Mouse (Mus musculus) hindbrain, embryonic 12.5 days (tissue): Measurements from ENCODE around the gene Fhod1. TPM values are rescaled to one million over a fixed set of nuclear protein-coding genes. Genes with fewer than 3 reads are reported as not detected.

Experiments used
- ATAC-seq: fragments of 200-750 bp; cut with Nextera tagmentation; 2 replicates; pipeline ENCODE4 v1.8.0; 2017; ENCODE audit warnings: moderate TSS enrichment; ENCODE audit not compliant: low FRiP score
- H3K27ac ChIP-seq: fragments of 300-500 bp; sonication (generic); 2 replicates; pipeline ENCODE4 v1.5.1; 2016; ENCODE audit warnings: mild to moderate bottlenecking
- H3K27me3 ChIP-seq: fragments of 300-500 bp; sonication (generic); 2 replicates; pipeline ENCODE4 v1.6.1; 2016; ENCODE audit warnings: mild to moderate bottlenecking
- H3K36me3 ChIP-seq: fragments of 300-500 bp; sonication (generic); 2 replicates; pipeline ENCODE4 v1.6.1; 2016; ENCODE audit warnings: mild to moderate bottlenecking
- H3K4me1 ChIP-seq: fragments of 300-500 bp; sonication (generic); 2 replicates; pipeline ENCODE4 v1.6.1; 2016
- H3K4me2 ChIP-seq: fragments of 300-500 bp; sonication (generic); replicated peaks from 2 replicates; pipeline ENCODE4 v1.6.1; 2016; ENCODE audit warnings: mild to moderate bottlenecking
- H3K4me3 ChIP-seq: fragments of 300-500 bp; sonication (generic); 2 replicates; pipeline ENCODE4 v1.5.1; 2016; ENCODE audit warnings: mild to moderate bottlenecking
- H3K9ac ChIP-seq: fragments of 300-500 bp; sonication (generic); 2 replicates; pipeline ENCODE4 v1.6.1; 2016; ENCODE audit warnings: mild to moderate bottlenecking, moderate library complexity
- H3K9me3 ChIP-seq: fragments of 300-500 bp; sonication (generic); replicated peaks from 2 replicates; pipeline ENCODE4 v1.6.1; 2016; ENCODE audit warnings: mild to moderate bottlenecking
- WGBS: fragments of 180-500 bp; shearing (Covaris S2); methylation state at CpG from one replicate; pipeline ENCODE4 v1.1.7; 2016; 5-methylcytosine and 5-hydroxymethylcytosine counted together
- polyA plus RNA-seq: library from polyadenylated mRNA; unstranded; fragments of >200 nt; fragmentation: Nextera tagmentation; extraction: Ambion mirVana; gene quantifications from 2 replicates; pipeline ENCODE4 v1.2.1, GENCODE M21; 2016

The Fhod1 gene
- polyA plus RNA-seq, 1 experiment from 2014 or later = 2.0 TPM

DNA sequence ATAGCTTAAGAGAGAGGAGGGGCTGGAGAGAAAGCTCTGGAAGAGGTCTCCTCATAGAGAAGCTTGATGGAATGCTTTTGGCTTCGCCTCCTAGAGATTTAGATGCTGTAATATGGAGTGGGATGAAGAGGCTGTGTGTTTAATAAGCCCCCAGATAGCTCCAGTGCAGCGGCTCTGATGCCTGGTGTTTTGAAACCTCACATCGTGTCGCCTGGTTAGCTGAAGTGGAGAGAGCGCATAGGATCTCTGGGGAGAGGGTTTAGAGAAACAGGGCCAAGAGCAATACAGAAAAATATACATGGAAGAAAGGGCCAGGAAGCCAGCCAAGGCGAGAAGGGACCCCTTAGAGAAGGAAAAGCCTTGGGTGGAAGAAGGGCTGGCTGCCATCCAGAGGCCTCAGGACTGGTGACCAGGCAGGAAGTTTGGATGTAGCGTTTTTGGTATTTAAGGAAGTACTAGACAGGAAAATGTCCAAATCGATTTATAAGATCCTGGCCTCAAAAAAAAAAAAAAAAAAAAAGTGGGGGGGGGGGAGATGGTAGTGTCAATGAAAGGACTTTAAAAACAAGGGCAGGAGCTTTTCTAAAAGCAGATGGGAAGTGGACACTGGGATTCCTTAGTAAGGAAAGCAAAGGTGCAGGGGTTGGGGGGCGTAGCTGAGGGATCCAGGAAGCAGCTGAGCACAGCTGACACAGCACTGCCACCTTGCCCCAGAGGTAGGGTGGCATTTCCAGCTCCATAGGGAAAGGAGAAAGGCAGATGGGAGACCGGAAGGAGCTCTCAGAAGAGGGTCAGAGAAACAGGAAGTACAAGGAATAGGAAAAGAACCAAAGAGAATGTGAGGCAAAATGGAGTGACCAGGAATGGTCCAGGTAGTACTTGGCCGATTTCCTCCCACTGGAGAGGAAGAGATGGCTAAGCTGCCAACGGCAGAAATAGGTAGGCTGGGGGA is 14.3 kb upstream of the Fhod1 start:
- no peak overlapping the region for H3K9ac ChIP-seq
- no peak overlapping the region for H3K27ac ChIP-seq
- H3K9me3 ChIP-seq = no peaks in the 10 kb centered on the region
- H3K36me3 ChIP-seq = peaks cover 5% of the 10 kb centered on the region
- 0 out of 2 replicates have a peak, but pooled peaks cover 6% of the 10 kb centered on the region for H3K4me1 ChIP-seq
- H3K27me3 ChIP-seq = 0 out of 2 replicates have a peak, but pooled peaks cover 4% of the 10 kb centered on the region
- 83% methylated on average over 12 of the region's 12 CpGs for WGBS
- H3K4me2 ChIP-seq = no peak overlapping the region
- no peak for ATAC-seq
- H3K4me3 ChIP-seq = no peak overlapping the region

GRCm38 (mm10) chr8:105359646-105360045 is 11.9 kb upstream of the Fhod1 start:
- 49% methylated on average over 4 of the region's 4 CpGs for WGBS
- Histone ChIP-seq H3K4me2 (no peak overlapping the region), H3K27me3 (0 out of 2 replicates have a peak, but pooled peaks cover 4% of the 10 kb centered on the region), H3K4me1 (peaks cover 10% of the 10 kb centered on the region; the same call in 1 of the 2 replicates), H3K9me3 (no peaks in the 10 kb centered on the region), H3K36me3 (peaks cover 13% of the 10 kb centered on the region; the same call in 1 of the 2 replicates), H3K27ac (no peak overlapping the region), H3K4me3 (no peak overlapping the region), H3K9ac (peak overlapping the region; percentile 18; the same call in 1 of the 2 replicates)
- 0 out of 2 replicates have a peak, but pooled peaks have one; percentile 47 for ATAC-seq

DNA sequence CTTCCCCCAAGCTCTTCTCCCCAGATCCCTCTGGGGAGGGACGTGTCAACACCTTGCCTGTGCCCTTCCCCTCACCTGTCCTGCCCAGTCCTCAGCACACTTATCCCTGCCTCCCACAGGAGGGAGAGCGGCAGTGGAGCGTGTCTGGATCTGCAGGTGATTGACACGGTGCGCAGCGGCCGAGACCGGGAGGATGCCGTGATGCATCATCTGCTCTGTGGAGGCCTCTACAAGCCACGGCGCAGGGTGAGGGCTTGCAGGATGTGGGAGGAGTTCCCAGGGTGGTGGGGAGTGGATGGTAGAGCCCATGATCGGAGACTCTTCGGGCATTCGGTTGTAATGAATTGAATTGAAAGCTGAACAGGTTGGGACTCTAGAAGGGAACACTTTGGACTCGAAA is 11.5 kb upstream of the Fhod1 start:
- H3K4me2 ChIP-seq = no peak overlapping the region
- H3K9ac ChIP-seq = peak overlapping the region; percentile 18; the same call in 1 of the 2 replicates
- peak; percentile 19; the same call in 1 of the 2 replicates for ATAC-seq
- no peak overlapping the region for H3K27ac ChIP-seq
- WGBS = 61% methylated on average over 15 of the region's 15 CpGs
- H3K9me3 ChIP-seq = no peaks in the 10 kb centered on the region
- peaks cover 10% of the 10 kb centered on the region; the same call in 1 of the 2 replicates for H3K36me3 ChIP-seq
- no peak overlapping the region for H3K4me3 ChIP-seq
- 0 out of 2 replicates have a peak, but pooled peaks cover 4% of the 10 kb centered on the region for H3K27me3 ChIP-seq
- H3K4me1 ChIP-seq = peaks cover 10% of the 10 kb centered on the region; the same call in 1 of the 2 replicates

GRCm38 (mm10) chr8:105356681-105357080 is 8.9 kb upstream of the Fhod1 start:
- Histone ChIP-seq H3K36me3 (peaks cover 12% of the 10 kb centered on the region; the same call in 1 of the 2 replicates), H3K4me3 (no peak overlapping the region), H3K4me2 (no peak overlapping the region), H3K9me3 (no peaks in the 10 kb centered on the region), H3K27me3 (0 out of 2 replicates have a peak, but pooled peaks cover 4% of the 10 kb centered on the region), H3K4me1 (peaks cover 10% of the 10 kb centered on the region; the same call in 1 of the 2 replicates), H3K9ac (no peak overlapping the region), H3K27ac (no peak overlapping the region)
- WGBS = 88% methylated on average over 14 of the region's 14 CpGs
- no peak for ATAC-seq

DNA sequence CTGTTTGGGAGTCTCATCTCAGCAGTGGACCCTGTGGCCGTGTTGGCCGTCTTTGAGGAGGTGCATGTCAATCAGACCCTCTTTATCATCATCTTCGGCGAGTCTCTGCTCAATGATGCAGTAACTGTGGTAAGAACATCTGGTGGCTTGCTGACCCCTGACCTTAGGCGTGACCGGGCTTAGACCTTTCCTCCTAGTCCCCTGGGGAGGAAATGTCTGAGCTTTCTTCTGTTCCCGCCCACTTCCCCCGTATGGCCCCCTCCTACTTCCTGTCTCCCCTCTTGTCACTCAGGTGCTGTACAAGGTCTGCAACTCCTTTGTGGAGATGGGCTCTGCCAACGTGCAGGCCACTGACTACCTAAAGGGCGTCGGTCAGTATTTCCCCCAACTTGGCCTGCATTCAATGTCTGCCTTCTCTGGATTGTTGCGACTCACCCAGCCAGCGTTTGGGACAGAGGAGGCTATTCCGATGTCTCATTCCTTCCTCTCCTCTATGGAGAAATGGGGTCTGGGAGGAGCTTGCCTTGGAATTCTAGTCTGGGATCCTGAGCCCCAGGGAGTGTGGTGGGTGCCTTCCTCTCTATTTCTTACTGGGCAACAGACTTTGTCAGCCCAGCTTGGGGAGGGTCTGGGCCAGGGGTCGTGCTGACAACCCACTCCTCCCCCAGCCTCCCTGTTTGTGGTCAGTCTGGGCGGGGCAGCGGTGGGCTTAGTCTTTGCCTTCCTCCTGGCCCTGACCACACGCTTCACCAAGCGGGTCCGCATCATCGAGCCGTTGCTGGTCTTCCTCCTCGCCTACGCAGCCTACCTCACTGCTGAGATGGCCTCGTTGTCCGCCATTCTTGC is 7.6 kb upstream of the Fhod1 start:
- H3K9me3 ChIP-seq = no peaks in the 10 kb centered on the region
- no peak overlapping the region for H3K4me2 ChIP-seq
- no peak for ATAC-seq
- H3K36me3 ChIP-seq = peaks cover 12% of the 10 kb centered on the region; the same call in 1 of the 2 replicates
- H3K27ac ChIP-seq = no peak overlapping the region
- no peak overlapping the region for H3K9ac ChIP-seq
- H3K4me1 ChIP-seq = peaks cover 13% of the 10 kb centered on the region
- no peak overlapping the region for H3K4me3 ChIP-seq
- WGBS = 54% methylated on average over 26 of the region's 26 CpGs
- 0 out of 2 replicates have a peak, but pooled peaks cover 7% of the 10 kb centered on the region for H3K27me3 ChIP-seq

- WGBS = 87% methylated on average over 4 of the region's 4 CpGs
- no peak overlapping the region for H3K4me2 ChIP-seq
- H3K9ac ChIP-seq = no peak overlapping the region
- peaks cover 12% of the 10 kb centered on the region; the same call in 1 of the 2 replicates for H3K36me3 ChIP-seq
- H3K27ac ChIP-seq = no peak overlapping the region
- H3K4me1 ChIP-seq = peaks cover 18% of the 10 kb centered on the region
- H3K27me3 ChIP-seq = 0 out of 2 replicates have a peak, but pooled peaks cover 7% of the 10 kb centered on the region
- no peak for ATAC-seq
- no peak overlapping the region for H3K4me3 ChIP-seq
- no peaks in the 10 kb centered on the region for H3K9me3 ChIP-seq
Observed at GRCm38 (mm10) chr8:105354549-105354948, 6.8 kb upstream of the Fhod1 start.

DNA sequence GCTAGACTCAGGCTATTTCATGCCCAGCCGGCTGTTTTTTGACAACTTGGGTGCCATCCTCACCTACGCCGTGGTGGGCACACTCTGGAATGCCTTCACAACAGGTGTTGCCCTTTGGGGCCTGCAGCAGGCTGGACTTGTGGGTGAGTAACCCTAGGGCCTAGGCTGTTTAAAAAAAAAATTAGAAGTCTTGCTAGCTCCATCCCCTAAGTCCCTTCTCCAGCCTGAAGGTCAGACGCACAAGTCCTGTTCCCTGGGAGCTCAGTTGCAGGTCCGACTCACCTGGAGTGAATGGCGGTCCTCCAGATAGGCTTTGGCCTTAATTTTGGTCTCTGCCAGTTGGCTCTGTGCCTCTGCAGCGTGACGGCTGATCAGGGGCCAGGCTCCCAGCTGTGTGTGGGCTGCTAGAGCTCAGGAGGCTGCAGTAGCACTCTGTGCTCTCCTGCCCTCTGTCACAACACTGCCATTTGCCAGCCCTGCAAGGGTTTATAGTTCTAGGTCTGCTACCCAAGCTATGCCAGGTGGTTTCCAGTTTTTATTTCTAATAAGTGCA is 5.9 kb upstream of the Fhod1 start:
- no peak for ATAC-seq
- no peaks in the 10 kb centered on the region for H3K9me3 ChIP-seq
- H3K4me1 ChIP-seq = peaks cover 18% of the 10 kb centered on the region
- no peak overlapping the region for H3K4me2 ChIP-seq
- peaks cover 12% of the 10 kb centered on the region; the same call in 1 of the 2 replicates for H3K36me3 ChIP-seq
- no peak overlapping the region for H3K4me3 ChIP-seq
- 78% methylated on average over 8 of the region's 8 CpGs for WGBS
- 0 out of 2 replicates have a peak, but pooled peaks cover 7% of the 10 kb centered on the region for H3K27me3 ChIP-seq
- no peak overlapping the region for H3K27ac ChIP-seq
- H3K9ac ChIP-seq = no peak overlapping the region

GRCm38 (mm10) chr8:105350186-105350585 is 2.4 kb upstream of the Fhod1 start:
- Histone ChIP-seq H3K27me3 (peaks cover 16% of the 10 kb centered on the region), H3K36me3 (peaks cover 3% of the 10 kb centered on the region; the same call in 1 of the 2 replicates), H3K4me1 (peaks cover 36% of the 10 kb centered on the region), H3K4me3 (peak overlapping the region; percentile 70), H3K9ac (peak overlapping the region; percentile 85; the same call in 1 of the 2 replicates), H3K9me3 (no peaks in the 10 kb centered on the region), H3K27ac (no peak overlapping the region), H3K4me2 (peak overlapping the region; percentile 99)
- no peak for ATAC-seq
- WGBS = 38% methylated on average over 7 of the region's 7 CpGs

GRCm38 (mm10) chr8:105349096-105349771 is 1.5 kb upstream of the Fhod1 start:
- Histone ChIP-seq H3K36me3 (peaks cover 3% of the 10 kb centered on the region; the same call in 1 of the 2 replicates), H3K27me3 (peaks cover 16% of the 10 kb centered on the region), H3K4me2 (peak overlapping the region; percentile 99), H3K9me3 (no peaks in the 10 kb centered on the region), H3K4me3 (peak overlapping the region; percentile 70), H3K9ac (peak overlapping the region; percentile 85), H3K4me1 (peaks cover 33% of the 10 kb centered on the region), H3K27ac (peak overlapping the region; percentile 58)
- WGBS = under 1% methylated on average over 48 of the region's 48 CpGs
- peak; percentile 39 for ATAC-seq

- Histone ChIP-seq H3K27me3 (peaks cover 16% of the 10 kb centered on the region), H3K4me1 (peaks cover 33% of the 10 kb centered on the region), H3K9me3 (no peaks in the 10 kb centered on the region), H3K27ac (peak within 1 kb of the TSS; percentile 58), H3K9ac (peak within 1 kb of the TSS; percentile 85), H3K4me3 (peak within 1 kb of the TSS; percentile 70), H3K4me2 (peak within 1 kb of the TSS; percentile 99), H3K36me3 (no peaks in the 10 kb centered on the region; the same call in 1 of the 2 replicates)
- ATAC-seq = peak; percentile 30
- WGBS = 0% methylated on average over 34 of the region's 34 CpGs
Observed at GRCm38 (mm10) chr8:105348450-105349095, 820 bp upstream of the Fhod1 start, which contains the start of gene Slc9a5. Slc9a5 (plus strand) TSS chr8:105348843.
